Mouse (Mus musculus): ENCODE measurements around the gene Mid1.
"Not testable (repeated sequence)": the region's sequence is repeated elsewhere in the genome, so short reads cannot be mapped to it uniquely, and the experiment has no call there.

DNA sequence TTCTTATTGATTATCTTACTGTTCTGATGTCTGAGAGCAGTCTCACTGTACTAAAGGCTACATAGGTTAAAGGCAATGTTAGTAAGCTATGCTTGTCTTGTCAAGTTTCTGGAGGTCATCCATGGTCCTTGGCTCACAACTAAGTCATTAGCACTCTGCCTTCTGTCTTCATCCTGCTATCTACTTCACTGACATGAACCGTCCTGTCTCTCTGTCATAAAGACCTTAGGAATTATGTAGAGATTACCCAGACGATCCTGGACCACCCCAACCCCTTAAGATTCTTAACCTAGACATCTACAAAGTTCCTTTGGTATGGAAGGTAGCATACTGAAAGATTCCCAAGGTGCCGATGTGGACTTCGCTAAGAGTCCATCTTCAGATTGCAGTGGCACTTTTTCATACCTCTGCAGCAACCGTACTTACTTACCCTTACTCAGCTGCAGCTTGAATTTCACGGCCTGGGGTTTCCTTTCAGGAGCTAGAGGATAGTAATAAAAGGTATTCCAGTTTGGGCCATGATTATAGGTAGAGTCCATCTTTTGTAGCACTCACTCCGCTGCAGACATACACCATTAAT, 292.9 kb downstream of the Mid1 start:
- not testable (repeated sequence) for TF ChIP-seq CHD2 (IDR thresholded peaks at IDR 0.05; ENCODE audit: low read depth, low read length); MAFK (IDR thresholded peaks at IDR 0.05; ENCODE audit: insufficient read depth, low read depth, low read length); ZNF384 (IDR thresholded peaks at IDR 0.05; ENCODE audit: low read depth, low read length)
